Mouse (Mus musculus) hindbrain, postnatal 0 days (tissue): ENCODE measurements at regions not wholly inside any gene's neighbourhood (a gene's known extent, or its start where the extent isn't known, plus 50 kb on each side); places are given as distances from the start of the nearest gene placed in this dataset.

ENCODE experiments used
- ATAC-seq: fragments of 200-750 bp; cut with Nextera tagmentation; 2 replicates; pipeline ENCODE4 v1.8.0; 2017; ENCODE audit warnings: mild to moderate bottlenecking, moderate TSS enrichment, moderate library complexity
- DNase-seq: peaks from one replicate; pipeline ENCODE4 v3.0.0-alpha.2; 2015; ENCODE audit warnings: low spot score
- H3K27ac ChIP-seq: fragments of 300-500 bp; sonication (generic); 2 replicates; pipeline ENCODE4 v1.5.1; 2014; ENCODE audit warnings: mild to moderate bottlenecking
- H3K27me3 ChIP-seq: fragments of 300-500 bp; sonication (generic); 2 replicates; pipeline ENCODE4 v1.6.1; 2014; ENCODE audit warnings: low read length, mixed read lengths; ENCODE audit not compliant: insufficient read depth
- H3K36me3 ChIP-seq: fragments of 300-500 bp; sonication (generic); 2 replicates; pipeline ENCODE4 v1.6.1; 2014; ENCODE audit warnings: low read length, mixed read lengths; ENCODE audit not compliant: insufficient read depth
- H3K4me1 ChIP-seq: fragments of 300-500 bp; sonication (generic); 2 replicates; pipeline ENCODE4 v1.6.1; 2014; ENCODE audit warnings: antibody characterized with exemption, low read length, mixed read lengths; ENCODE audit not compliant: insufficient read depth
- H3K4me2 ChIP-seq: fragments of 300-500 bp; sonication (generic); 2 replicates; pipeline ENCODE4 v1.6.1; 2014; ENCODE audit warnings: low read depth, mild to moderate bottlenecking, low read length, moderate library complexity, mixed read lengths
- H3K4me3 ChIP-seq: fragments of 300-500 bp; sonication (generic); 2 replicates; pipeline ENCODE4 v1.5.1; 2014; ENCODE audit warnings: low read length
- H3K9ac ChIP-seq: fragments of 300-500 bp; sonication (generic); replicated peaks from 2 replicates; pipeline ENCODE4 v1.6.1; 2014; ENCODE audit warnings: mild to moderate bottlenecking, low read length, moderate library complexity, mixed read lengths
- H3K9me3 ChIP-seq: fragments of 300-500 bp; sonication (generic); 2 replicates; pipeline ENCODE4 v1.6.1; 2016; ENCODE audit warnings: low read length, mixed read lengths
- CTCF ChIP-seq: IDR thresholded peaks from 2 replicates; pipeline ENCODE4 v1.5.1; 2016; ENCODE audit warnings: antibody characterized with exemption, control low read depth, low read depth
- WGBS: fragments of 180-500 bp; shearing (Covaris S2); extraction: QIAGEN DNeasy Blood & Tissue Kit; methylation state at CpG from one replicate; pipeline ENCODE4 v1.1.7; 2014; 5-methylcytosine and 5-hydroxymethylcytosine counted together

DNA sequence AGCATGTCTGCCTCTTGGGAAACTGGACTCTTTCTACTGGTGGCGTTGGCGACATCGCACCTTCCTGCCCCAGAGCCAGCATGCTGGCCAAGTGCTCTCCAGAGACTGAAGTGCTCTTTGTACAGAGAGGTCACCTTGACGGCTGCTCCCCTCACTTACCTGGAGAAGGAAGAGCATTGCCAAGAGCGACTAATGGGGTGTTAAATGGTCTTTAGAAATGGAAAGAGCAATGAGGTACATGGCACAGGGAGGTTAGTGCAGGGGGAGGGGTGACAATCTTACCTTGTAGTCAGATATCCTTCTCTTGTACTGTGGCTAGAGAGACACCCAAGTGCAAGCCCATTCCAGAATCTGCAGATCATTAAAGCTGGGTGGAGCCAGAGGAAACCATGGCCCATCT is 220.8 kb upstream of the Cdh13 start:
- Histone ChIP-seq H3K27ac (no peak overlapping the region), H3K9me3 (no peaks in the 10 kb centered on the region), H3K27me3 (no peaks in the 10 kb centered on the region), H3K9ac (no peak overlapping the region), H3K36me3 (no peaks in the 10 kb centered on the region), H3K4me2 (no peak overlapping the region), H3K4me3 (no peak overlapping the region), H3K4me1 (0 out of 2 replicates have a peak, but pooled peaks cover 3% of the 10 kb centered on the region)
- DNase-seq (no peak), ATAC-seq (no peak)
- 72% methylated on average over 5 of the region's 5 CpGs for WGBS
- no peak for TF ChIP-seq CTCF

- no peak overlapping the region for H3K9ac ChIP-seq
- DNase-seq = no peak
- H3K4me2 ChIP-seq = no peak overlapping the region
- TF ChIP-seq CTCF = no peak
- no peak overlapping the region for H3K27ac ChIP-seq
- H3K4me3 ChIP-seq = no peak overlapping the region
- 77% methylated on average over 6 of the region's 6 CpGs for WGBS
- ATAC-seq = no peak
- H3K36me3 ChIP-seq = no peaks in the 10 kb centered on the region
- H3K27me3 ChIP-seq = no peaks in the 10 kb centered on the region
- no peaks in the 10 kb centered on the region for H3K4me1 ChIP-seq
- no peaks in the 10 kb centered on the region for H3K9me3 ChIP-seq
Observed at GRCm38 (mm10) chr8:118056781-118057180, 226.8 kb upstream of the Cdh13 start.

DNA sequence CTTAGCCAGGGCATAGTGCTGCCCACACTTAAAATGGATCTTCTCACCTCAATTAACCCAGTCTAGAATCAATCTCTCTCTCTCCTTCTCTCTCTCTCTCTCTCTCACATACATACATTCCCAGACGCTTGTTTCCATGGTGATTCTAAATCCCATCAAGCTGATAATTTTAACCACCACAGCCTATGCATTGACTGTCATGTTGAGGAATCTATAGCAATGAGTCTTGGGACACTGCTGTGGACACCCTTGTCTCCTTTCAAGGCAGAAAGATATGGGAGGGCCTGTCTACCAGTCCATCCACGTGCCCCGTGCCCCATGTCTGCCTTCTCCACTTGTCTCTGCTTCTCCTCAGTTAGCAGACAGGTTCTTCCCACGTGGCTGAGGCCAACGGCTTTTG is 228.0 kb upstream of the Cdh13 start:
- DNase-seq (no peak), ATAC-seq (no peak)
- 65% methylated on average over 5 of the region's 5 CpGs for WGBS
- no peak for TF ChIP-seq CTCF
- Histone ChIP-seq H3K4me1 (no peaks in the 10 kb centered on the region), H3K4me3 (no peak overlapping the region), H3K9me3 (no peaks in the 10 kb centered on the region), H3K27ac (no peak overlapping the region), H3K36me3 (no peaks in the 10 kb centered on the region), H3K4me2 (no peak overlapping the region), H3K9ac (no peak overlapping the region), H3K27me3 (no peaks in the 10 kb centered on the region)

GRCm38 (mm10) chr8:118050386-118050785 is 233.1 kb upstream of the Cdh13 start:
- no peaks in the 10 kb centered on the region for H3K36me3 ChIP-seq
- ATAC-seq (no peak), DNase-seq (no peak)
- H3K27me3 ChIP-seq = no peaks in the 10 kb centered on the region
- no peak for TF ChIP-seq CTCF
- H3K4me2 ChIP-seq = no peak overlapping the region
- H3K4me3 ChIP-seq = no peak overlapping the region
- H3K9ac ChIP-seq = no peak overlapping the region
- no peak overlapping the region for H3K27ac ChIP-seq
- H3K9me3 ChIP-seq = no peaks in the 10 kb centered on the region
- 90% methylated on average over 3 of the region's 3 CpGs for WGBS
- no peaks in the 10 kb centered on the region for H3K4me1 ChIP-seq

- DNase-seq = no peak
Observed at GRCm38 (mm10) chr8:118042253-118042860, 240.6 kb upstream of the Mphosph6 start.

DNA sequence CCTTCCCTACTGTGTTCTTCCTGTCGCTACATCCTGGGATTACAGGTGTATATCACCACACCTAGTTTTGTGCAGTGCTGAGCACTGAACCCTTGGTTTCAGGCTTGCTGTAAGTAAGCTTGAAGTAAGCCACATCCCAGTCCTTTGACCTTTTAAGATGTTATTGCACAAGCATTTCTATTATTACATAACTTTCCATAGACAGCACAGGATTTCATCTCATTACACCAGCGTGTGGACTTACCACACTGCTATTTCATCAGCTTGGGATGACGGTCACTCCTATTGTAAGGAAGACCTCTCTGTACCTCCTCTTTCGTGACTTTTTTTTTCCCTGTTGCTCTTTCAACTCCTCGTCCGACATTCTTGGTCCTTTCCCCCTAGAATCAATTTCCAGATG is 239.5 kb upstream of the Mphosph6 start:
- ATAC-seq (no peak), DNase-seq (no peak)
- 76% methylated on average over 6 of the region's 6 CpGs for WGBS
- TF ChIP-seq CTCF = no peak
- Histone ChIP-seq H3K4me3 (no peak overlapping the region), H3K4me2 (no peak overlapping the region), H3K27me3 (no peaks in the 10 kb centered on the region), H3K9me3 (no peaks in the 10 kb centered on the region), H3K36me3 (no peaks in the 10 kb centered on the region), H3K4me1 (no peaks in the 10 kb centered on the region; the same call in 1 of the 2 replicates), H3K27ac (no peak overlapping the region), H3K9ac (no peak overlapping the region)

More at GRCm38 (mm10) chr8:118042253-118042860, 240.6 kb upstream of the Mphosph6 start:
- no peaks in the 10 kb centered on the region for H3K36me3 ChIP-seq
- no peaks in the 10 kb centered on the region for H3K9me3 ChIP-seq
- no peaks in the 10 kb centered on the region; the same call in 1 of the 2 replicates for H3K4me1 ChIP-seq
- no peaks in the 10 kb centered on the region for H3K27me3 ChIP-seq
- H3K4me2 ChIP-seq = no peak overlapping the region
- ATAC-seq = no peak
- no peak overlapping the region for H3K9ac ChIP-seq
- TF ChIP-seq CTCF = no peak
- no peak overlapping the region for H3K27ac ChIP-seq
- 29% methylated on average over 10 of the region's 10 CpGs for WGBS
- H3K4me3 ChIP-seq = no peak overlapping the region

DNA sequence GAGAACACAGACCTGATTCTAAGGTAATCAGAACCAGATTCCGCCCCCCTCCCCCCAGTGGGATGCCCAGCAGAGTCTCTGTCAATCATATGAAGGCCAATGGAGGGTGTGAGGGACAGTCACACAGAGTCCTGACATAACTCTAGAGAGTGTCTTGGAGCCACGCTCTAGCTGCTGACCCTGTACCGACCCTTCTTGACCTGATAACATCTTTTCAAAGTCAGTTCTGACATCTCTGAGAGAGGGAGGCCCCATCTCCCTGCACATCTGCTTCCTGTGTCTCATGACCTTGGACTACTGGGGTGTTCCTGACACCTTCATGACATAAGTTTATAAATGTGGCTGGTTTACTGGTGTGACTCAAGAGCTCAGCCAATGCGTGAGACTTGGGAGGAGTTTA is 236.1 kb upstream of the Mphosph6 start:
- no peaks in the 10 kb centered on the region for H3K27me3 ChIP-seq
- H3K4me3 ChIP-seq = no peak overlapping the region
- no peak for TF ChIP-seq CTCF
- H3K27ac ChIP-seq = no peak overlapping the region
- H3K36me3 ChIP-seq = no peaks in the 10 kb centered on the region
- no peak overlapping the region for H3K9ac ChIP-seq
- H3K4me2 ChIP-seq = no peak overlapping the region
- no peak for DNase-seq
- WGBS = 75% methylated on average over 4 of the region's 4 CpGs
- H3K9me3 ChIP-seq = no peaks in the 10 kb centered on the region
- ATAC-seq = no peak
- H3K4me1 ChIP-seq = no peaks in the 10 kb centered on the region; the same call in 1 of the 2 replicates
